Mouse (Mus musculus) stomach, postnatal 0 days (tissue): ENCODE results near the gene Glt6d1.

Experiments used
- CTCF ChIP-seq: IDR thresholded peaks from 2 replicates; pipeline ENCODE4 v1.5.1; 2016; ENCODE audit warnings: antibody characterized with exemption, low read depth, mild to moderate bottlenecking, moderate library complexity
- EP300 ChIP-seq: optimal IDR thresholded peaks from 2 replicates; pipeline ENCODE3; 2016; ENCODE audit warnings: antibody characterized with exemption

DNA sequence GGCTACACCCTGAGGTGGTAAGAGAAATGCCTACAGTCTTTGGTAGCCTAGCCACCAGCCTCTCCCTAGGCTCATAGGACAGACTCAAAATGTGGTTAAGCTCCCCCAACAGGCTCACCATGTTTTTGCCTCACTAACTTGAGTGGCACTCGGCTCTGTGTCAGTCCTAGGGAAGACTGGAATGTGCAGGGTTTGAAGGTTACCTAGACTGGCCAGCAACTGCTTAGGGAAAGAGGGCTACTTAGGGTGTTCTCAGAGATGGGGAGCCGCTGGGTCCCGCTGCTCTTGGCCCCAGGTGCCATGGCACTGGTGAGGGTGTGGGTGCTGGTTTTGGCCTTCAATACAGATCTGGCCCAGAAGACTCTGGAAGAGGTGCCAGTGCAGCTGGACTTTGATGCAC lies 33.7 kb downstream of the Glt6d1 start, which contains the start of gene Gm13539:
- TF ChIP-seq EP300 (no peak), CTCF (no peak)
